Mouse (Mus musculus): ENCODE data around the gene Fbp1.
"Not testable (repeated sequence)": the region's sequence is repeated elsewhere in the genome, so short reads cannot be mapped to it uniquely, and the experiment has no call there.

Gene Fbp1

DNA sequence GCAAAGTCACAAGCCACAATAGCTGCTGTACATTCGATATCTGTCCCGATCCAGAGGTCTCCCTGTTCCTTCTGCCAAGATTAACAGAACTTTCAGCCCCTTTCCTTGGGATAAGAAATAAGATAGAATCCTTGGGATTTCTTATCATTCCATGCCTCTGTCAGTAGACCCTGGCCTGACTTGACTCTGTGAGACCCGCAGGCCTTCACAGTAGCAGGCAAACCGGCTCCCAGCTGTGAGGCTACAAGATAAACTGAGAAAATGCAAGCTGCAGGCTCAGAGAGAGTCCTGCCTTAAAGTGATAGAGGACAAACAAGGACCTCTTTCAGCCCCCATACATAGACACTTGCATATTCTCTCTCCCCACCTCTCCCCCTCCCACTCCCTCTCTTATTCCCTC lies 54.7 kb downstream of the Fbp1 start:
- no peak for DNase-seq (ENCODE audit: low read depth, low spot score)

GRCm38 (mm10) chr13:62832239-62832638 lies 55.8 kb downstream of the Fbp1 start:
- no peak for DNase-seq (ENCODE audit: low read depth, low spot score)

DNA sequence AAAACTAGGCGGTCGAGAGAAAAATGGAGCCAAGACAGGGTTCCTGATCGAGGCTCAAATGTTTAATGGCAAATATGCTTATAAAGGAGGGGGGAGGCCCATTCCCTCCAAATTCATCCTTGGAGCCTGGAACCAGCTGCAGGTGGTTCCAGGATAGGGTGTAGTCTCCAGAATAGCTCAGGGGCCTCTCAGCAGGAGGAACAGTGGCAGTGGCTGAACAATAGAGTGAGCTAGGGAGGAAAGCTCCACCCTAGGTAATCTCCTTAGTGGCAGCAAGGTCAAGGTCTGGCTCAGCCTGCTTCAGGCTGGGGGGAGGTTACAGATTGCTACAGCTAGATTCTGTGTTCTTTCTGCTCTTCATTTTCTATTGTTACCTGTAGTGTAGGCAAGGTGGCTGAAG lies 72.4 kb downstream of the Fbp1 start:
- DNase-seq (ENCODE audit: low read depth, low spot score), result not testable (repeated sequence)

Measured in retina, postnatal 7 days (tissue).